Mouse (Mus musculus): ENCODE data around the gene Large1. TPM values are rescaled to one million over a fixed set of nuclear protein-coding genes. Genes with fewer than 3 reads are reported as not detected.
"Not testable (repeated sequence)": the region's sequence is repeated elsewhere in the genome, so short reads cannot be mapped to it uniquely, and the experiment has no call there.

The Large1 gene
- total RNA-seq, 2 experiments from 2014 or later, result 1.9 to 2.0 TPM

DNA sequence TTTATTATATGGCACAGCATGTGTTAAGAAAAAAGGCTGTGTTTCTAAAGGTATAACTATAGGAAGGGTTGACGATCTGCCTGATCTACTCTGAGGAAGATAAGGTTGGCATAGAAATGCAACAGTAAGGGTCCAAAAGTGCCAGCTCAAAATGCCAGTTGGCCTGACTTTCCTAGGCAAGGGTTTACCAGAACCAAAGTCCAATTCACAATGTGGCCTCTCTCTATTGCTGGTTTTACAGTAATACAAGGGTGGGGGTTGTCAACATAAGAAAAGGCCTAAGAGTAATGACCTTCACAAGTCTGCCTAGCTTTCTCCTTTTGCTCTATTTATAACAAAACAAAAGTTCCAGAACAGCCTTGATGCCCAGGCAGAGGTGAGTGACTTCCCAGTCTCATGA, 166.0 kb downstream of the Large1 start:
- no peak for ATAC-seq (ENCODE audit: poor library complexity, severe bottlenecking)

DNA sequence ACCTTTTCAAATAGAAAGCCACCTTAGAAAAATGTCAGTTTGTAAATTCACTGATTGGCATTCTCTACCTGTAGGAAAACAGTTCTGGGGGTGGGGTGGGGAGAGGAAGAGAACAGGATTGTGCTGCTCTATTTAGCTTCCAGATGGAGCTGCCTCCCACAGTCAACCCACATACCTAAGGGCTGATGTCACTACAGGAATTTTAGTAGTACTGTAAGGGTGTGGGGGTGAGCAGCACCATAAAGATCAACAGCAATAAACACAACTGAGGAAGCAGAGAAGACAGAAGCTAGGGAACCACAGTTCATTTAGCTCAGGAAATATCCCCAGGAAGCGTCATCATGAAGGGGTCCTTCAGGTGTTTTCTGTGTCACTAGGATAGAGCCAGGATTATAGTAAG, 174.9 kb downstream of the Large1 start:
- ATAC-seq (ENCODE audit: poor library complexity, severe bottlenecking), result no peak

DNA sequence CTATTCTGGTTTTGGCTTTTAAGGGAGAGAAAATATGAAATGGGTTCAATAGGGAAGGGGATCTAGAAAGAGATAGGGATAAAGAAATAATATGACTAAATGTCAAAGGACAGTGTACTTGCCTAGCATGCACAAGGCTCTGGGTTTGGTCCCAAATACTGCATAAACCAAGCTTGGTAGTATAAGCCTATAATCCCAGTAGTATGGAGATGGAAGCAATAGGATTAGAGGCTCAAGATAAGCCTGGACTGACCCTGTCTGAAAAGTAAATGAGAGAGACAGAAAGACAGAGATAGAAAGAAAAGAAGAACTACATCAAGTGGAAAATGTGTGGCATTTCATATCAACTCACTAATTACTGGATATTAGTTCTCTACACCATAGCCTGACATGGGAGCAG, 180.7 kb downstream of the Large1 start:
- no peak for ATAC-seq (ENCODE audit: poor library complexity, severe bottlenecking)

DNA sequence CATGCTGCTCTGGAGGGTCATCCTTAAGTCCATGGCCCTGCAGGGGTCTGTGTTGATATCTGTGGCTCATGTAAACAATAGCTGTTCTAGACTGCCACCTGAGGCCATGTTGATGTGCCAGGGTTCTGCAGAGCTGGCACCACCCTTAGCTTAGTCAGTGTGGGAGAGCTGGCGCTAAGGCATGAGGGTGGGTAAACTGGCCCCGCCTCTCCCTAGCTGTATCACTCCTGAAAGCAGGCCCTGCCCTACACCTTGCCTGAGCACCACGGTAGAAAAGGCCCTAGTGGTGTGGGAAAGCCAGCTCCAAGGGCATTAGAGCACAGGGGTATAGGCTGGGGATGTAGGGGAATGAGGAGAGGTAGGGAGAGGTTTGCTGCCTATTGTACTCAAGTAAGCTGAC, 191.3 kb downstream of the Large1 start:
- no peak for ATAC-seq (ENCODE audit: poor library complexity, severe bottlenecking)

DNA sequence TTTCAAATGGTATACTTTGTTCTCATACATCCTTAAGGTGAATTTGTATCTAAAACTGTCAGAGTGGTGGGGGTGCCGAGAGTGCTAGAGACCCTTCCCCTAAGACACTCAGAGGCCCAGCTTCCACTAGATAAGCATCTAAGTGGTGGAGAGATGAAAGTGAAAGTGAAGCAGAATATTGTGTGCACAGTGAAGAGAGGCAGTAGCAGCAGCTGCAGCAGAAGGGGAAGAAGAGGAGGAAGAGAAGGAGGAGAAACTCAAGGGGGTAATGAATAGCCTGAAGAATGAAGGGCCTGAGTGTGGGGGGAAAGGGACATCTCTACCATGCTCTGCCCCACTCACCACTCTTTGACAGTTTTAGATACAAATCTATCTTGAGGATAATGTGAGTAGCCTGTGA, 191.8 kb downstream of the Large1 start:
- no peak for ATAC-seq (ENCODE audit: poor library complexity, severe bottlenecking)

DNA sequence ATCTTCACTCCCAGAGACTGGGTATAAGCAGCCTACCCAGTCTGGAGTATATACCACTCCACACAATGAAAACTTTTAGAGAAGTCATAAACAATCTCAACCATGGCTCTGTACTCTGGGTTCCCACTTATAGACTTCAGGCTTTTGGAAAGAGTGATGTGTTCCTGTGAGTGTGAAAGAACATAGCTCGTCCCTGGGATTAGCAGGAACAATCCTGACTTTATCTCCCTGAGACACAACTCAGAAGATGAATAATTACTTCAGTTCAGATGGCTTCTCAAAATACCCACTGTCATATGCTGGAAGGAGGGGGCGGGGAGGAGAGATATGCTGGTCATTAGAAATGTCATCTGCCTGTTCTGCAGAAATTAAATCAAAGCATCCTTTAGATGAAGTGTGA, 192.4 kb downstream of the Large1 start:
- ATAC-seq (ENCODE audit: poor library complexity, severe bottlenecking), result no peak

DNA sequence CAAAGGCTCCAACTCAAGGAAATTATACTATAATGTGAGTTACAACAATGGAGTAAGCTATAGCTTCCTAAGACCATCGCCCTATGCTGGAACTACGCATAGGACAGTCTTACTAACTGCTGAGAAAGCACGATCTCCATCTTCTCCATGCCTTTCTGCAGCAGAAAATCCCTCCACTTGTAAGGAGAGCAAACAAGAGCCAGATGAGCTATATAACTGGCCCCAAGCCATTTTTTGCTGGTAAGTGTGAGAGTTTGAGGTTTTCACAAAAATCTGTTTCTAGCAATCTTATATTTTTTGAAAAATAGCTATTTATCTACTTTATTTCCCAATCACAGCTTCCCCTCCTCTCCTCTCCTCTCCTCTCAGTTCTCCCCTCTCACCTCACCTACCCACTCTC, 206.1 kb downstream of the Large1 start:
- ATAC-seq (ENCODE audit: poor library complexity, severe bottlenecking), result no peak

DNA sequence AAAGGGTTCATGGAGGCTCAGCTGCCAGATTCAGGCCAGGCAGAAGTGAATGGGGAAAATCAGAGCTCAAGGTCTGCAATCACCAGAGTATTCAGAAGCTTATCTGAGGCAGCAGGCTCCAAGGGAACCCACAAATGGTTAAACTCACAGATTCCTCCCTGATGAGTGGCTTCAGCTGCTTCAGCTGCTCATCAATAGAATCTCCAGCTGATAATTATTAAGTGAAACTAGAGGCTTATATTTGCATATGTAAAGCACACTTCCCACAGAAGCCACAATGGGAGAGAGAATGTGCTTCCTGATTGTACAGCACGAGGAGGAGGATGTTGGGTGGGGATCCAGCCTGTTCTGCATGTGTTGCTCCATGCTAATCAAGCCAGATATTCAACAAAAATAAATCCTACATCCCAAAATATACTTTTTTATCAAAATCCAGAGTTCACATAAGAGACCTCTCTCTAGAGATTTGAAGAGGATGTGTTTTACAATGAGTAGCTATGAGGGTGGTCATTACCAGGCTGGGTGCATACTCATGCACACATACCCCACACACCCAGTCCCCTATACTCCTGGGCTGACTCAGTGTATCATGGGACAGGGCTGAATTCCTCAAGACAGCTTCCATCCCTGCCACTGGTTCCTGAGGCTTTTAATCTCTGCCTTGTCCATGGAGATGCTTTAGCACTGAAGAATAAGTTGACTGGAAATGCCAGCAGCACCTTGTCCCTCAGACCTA, 210.5 kb downstream of the Large1 start:
- no peak for ATAC-seq (ENCODE audit: poor library complexity, severe bottlenecking)

DNA sequence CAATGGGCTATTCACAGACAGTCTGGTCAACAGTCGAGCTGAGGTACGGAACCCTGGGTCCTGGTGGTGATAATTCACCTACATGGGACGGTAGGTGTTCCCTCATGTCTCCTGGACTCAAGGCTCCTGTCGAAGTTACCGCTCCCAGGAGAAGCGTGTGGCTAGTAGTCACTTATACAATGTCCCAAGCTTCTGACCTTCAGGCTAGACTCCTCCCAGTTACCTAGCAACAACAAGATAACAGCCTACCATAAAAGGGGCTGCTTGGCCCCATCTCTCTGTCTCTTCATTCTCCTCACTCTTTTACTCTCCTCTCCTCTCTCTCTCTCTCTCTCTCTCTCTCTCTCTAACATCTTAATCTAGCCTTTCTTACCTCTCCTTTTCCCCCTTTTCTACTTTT, 217.9 kb downstream of the Large1 start:
- no peak for ATAC-seq (ENCODE audit: poor library complexity, severe bottlenecking)

DNA sequence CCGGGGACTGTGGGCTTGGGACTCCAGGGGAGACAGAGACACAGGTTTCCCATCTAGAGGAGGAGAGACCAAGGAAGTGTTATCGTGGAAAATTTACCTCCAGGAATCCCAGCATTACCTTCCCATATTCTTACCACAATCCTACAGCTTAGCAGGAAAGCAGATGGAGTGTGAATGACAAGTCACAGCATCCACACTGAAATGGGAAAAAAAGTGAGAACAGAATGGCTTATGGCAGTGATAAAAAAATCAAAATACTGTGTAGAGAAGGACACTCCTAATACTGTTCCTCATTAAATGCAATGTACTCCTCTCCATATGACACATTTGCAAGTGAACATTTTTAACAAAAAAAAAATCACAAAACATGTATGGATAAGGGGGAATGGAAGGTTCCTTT, 221.3 kb downstream of the Large1 start:
- no peak for ATAC-seq (ENCODE audit: poor library complexity, severe bottlenecking)

DNA sequence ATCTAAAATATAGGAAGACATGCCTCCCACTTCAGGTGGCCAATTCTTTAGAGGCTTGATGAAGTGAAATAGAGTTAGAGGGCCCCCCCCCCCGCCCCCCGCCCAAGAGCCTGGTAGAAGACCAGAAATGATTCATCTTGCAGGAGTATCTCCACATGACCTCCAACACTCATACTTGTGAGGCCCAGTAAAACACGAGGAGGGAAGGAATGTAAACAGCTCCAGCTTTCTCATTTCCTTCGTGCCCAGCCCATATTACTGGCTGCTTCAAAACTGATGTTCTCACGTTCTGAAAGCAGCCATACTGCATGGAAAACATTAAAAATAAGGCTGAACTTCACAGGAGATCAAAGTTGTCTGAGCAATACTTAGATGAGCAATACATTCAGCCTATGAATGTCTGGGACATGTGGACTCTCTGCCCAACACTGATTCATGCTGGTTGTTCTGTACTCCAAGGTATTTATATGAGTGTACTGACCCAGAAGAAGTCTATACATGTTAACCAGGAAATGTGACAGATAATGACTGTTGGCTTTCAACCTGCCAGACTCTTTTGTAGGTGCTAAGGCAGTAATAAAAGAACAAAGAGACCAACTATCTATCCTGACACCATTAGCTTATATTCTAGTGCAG, 229.4 kb downstream of the Large1 start:
- ATAC-seq (ENCODE audit: poor library complexity, severe bottlenecking), result no peak

DNA sequence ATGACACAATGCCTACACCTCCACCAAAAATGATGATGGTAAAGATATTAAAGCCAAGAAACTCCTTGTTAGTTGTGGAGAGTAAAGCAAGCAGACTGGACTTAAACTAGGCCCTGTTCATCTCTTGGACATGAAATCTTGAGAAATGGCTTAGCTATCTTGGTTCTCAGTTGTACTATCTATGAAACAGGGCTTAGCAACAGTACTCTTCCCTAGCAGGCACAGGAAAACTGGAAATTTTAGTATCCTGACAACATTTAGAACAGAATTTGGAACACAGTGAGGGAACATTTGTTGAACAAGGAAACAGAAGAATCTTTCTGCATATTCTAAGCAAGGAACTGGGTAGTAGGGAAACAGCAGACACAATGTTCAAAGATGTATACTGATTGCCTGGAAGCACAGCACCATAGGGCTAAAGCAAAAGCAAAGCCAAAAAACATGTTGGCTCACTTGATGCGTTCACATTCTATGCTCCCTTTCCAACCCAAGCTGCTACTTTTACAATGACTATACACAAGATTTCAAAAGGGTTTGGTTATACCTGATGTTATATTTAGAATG, 240.9 kb downstream of the Large1 start:
- ATAC-seq (ENCODE audit: poor library complexity, severe bottlenecking), result no peak

DNA sequence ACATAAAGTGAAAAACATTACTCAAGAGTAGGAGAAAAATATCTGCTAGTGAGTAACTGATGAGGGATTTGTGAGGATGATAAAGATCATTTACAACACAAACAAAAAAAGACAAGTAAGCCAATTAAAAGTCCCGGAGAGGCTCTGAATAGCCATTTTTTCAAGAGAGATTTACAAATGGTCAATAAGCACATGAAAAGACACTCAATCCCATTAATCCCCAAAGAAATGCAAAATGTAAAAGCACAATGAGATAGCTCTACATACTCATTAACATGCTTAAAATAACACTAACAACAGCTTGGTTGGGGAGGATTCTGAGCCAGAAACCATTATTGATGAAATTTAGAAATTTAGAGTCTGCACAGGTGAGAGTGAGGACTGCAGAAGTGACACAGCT, 249.3 kb downstream of the Large1 start:
- no peak for ATAC-seq (ENCODE audit: poor library complexity, severe bottlenecking)

DNA sequence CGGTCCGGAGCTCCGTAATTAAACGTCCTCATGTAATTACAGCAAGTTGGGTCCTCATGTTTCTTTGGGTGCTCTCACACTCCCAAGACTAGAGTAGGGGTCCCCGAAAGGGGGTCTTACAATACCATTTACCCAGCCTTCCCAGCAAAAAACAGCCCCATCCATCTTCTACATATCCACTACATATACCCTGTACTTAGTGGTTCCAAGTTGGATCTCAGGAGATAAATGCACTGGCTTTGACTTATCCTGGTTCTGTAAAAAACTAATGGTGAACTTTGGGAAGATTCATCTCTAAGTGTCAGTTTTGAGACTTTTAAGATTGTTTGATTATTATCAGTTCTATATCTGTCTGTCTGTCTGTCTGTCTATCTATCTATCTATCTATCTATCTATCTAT, 252.3 kb downstream of the Large1 start:
- ATAC-seq (ENCODE audit: poor library complexity, severe bottlenecking), result no peak

DNA sequence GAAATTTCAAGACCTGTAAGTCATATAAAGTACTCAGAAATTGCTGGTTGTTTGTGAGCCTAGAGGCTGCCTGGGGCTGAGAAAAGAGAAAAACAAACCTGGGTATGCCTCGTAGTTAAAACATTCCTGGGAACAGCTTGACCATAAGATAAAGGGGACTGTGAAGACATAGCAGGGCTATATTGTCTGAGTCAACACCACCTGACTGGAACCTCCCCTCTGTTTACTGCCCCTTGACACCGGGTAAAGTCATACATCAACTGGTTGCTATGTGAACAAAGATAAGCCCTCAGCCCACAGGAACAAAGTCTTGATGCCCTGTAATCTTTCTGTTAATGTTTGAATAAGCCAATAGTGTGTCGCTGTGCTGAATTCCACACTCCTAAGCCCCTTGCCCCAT, 252.7 kb downstream of the Large1 start:
- not testable (repeated sequence) for ATAC-seq (ENCODE audit: poor library complexity, severe bottlenecking)

DNA sequence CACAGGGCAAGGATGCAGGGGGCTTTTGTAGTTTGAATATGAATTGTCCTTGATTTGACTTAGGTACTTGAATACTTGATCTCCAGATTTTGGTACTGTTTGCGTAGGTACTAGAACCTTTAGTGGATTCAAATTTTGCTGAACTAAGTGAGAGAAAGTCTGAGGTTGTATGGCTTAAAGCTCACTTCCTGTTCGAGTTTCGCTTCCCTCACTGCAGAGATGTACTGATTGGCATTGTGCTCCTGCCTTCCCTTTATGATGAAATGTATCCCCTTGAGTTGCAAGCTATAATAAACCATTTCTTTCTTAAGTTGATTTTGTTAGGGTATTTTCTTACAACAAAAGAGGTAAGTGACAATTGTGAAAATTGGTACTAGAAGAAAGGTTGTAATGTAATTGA, 253.8 kb downstream of the Large1 start:
- peak; percentile 70 for ATAC-seq (ENCODE audit: poor library complexity, severe bottlenecking)

DNA sequence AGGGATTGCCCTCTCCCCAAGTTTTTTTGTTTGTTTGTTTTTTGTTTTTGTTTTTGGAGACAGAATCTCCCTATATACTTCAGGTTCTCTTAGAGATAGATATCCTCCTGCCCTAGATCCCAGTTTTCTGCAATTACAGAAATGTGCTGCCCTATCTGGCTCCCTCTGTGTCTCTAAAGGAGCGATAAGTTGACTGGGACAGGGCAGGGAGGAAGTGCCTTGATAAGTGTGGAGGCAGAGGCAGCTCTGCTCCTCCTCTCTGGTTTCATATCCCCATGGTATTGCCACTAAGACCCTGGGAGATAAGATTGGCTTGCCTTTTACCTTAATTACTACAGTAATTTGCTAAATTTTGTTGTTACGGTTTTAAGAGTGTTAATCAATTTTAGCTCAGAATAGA, 256.4 kb downstream of the Large1 start:
- no peak for ATAC-seq (ENCODE audit: poor library complexity, severe bottlenecking)

DNA sequence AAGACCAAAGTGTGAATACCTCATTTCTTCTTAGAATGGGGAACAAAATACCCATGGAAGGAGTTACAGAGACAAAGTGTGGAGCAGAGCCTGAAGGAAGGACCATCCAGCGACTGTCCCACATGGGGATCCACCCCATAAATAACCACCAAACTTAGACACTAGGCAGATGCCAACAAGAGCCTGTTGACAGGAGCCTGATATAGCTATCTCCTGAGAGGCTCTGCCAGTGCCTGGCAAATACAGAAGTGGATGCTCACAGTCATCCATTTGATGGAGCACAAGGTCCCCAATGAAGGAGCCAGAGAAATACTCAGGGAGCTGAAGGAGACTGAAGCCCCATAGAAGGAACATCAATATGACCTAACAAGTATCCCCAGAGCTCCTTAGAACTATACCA, 275.6 kb downstream of the Large1 start:
- ATAC-seq (ENCODE audit: poor library complexity, severe bottlenecking), result not testable (repeated sequence)

DNA sequence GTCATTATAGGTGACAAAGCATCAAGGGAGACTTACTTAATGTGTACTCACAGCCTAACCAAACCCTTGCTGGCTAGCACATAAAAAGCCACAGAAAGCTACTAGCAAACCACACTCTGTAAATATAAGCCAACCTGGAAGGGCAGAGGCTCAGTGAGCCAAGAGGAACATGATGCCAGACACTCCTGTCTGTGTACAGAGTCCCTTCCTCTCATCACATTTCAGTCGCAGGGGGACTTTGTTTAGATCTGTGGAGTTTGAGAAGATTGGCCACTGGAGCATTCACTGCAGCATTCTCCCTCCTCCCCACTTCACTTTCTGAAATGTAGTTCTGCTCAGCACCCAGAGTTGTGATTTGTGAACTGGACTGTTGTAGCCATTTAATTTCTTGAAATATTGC, 291.9 kb downstream of the Large1 start:
- ATAC-seq (ENCODE audit: poor library complexity, severe bottlenecking), result no peak

DNA sequence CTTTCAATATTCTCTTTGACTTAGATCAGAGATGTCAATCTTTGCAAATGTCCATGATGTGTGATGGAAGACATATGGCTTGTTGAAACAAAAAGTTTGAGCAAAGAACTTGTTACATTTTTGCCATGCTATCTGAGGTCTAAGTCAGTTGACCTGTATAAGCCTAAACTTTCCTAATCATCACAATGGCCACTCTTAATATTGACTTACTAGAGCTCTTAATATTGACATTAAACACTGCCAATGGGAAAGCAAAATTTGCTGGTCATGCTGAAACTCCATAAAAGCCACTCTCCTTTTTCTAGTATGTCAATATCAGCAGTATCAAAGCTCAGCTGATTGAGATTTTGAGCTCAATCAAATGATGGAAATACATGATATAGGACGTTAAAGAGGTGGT, 298.6 kb downstream of the Large1 start:
- ATAC-seq (ENCODE audit: poor library complexity, severe bottlenecking), result no peak

DNA sequence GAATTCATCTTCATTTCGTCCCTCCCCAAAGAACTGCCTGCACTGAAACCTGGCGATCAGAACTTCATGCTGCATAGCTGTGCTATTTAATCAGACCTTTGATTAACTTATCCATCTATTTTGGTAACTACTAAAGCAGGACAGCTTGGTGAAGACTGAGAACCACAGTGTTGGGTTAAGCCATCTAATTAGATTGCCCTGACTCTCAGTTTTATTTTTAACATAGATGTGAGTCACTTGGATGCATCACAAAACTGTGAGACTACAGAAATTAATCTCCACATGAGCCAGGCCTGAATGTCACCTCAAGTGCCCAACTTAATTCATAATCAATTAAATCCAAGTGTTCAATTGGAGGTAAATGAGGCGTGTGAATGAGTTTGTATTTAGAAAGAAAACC, 299.5 kb downstream of the Large1 start:
- no peak for ATAC-seq (ENCODE audit: poor library complexity, severe bottlenecking)

DNA sequence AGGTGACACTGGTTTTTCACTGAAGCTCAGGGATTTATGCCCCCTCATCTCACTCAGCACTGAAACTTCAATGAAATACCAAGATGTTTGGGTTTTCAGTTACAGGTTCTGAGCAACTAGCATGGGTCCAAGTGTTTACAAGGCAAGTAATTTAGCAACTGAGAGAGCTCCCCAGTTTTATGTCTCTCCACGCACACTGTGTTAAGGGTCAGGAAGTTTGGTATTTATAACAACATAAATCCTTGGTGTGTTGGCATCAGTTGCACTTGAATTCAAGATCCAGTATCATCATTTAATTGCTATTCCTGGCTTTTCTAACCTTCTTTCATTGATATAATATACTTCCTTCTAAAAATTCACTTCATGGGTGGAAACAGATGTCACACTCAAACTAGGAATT, 300.9 kb downstream of the Large1 start:
- no peak for ATAC-seq (ENCODE audit: poor library complexity, severe bottlenecking)

DNA sequence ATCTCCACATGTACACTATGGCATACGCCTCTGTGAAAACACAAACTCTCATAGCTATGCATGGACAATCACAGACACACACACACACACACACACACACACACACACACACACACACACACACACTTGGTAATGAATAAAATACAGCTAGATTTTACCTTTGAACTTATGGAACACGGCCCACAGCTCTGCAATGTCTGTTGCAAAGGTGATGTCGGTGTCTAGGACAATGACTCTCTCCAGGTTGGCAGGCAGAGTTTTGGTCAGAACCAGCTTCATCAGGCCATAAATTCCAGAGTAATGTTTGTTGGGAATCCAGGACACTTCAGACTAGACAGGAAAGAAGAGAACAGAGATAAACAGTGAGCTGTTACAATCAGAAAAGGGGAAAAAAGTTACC, 305.2 kb downstream of the Large1 start:
- ATAC-seq (ENCODE audit: poor library complexity, severe bottlenecking), result no peak

Data from megakaryocyte, adult 5-6 weeks (primary cell).